In the genomic region with DNA sequence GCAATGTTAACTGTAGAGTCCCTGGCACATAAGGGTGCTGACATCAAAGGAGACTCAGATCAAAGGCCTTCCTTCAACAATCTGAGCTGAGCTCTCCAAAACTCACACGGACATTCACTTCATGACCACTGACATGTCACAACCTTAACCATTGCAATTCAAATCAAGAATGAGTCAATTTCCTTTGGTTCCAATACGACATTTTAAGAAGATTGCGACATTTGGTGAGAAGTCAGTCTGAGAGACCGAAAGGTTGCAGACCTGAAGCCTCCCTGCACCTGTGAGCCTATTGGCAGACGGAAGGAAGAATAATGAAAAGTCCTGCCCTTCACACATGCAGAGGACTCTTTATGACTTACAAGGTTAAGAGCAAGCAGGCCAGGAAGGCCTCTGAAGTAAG, we compare ENCODE assay signal across 18 mouse cellular contexts. TPM values are rescaled to one million over a fixed set of nuclear protein-coding genes. Genes with fewer than 3 reads are reported as not detected.
DNase-seq lines count a peak whose midpoint lies in the region; ATAC-seq and TF ChIP-seq lines count a peak whose summit lies in the region.
"Had no signal": no experiment of that assay in that cellular context is flagged by ENCODE, and none has a peak within 500 bp of the region (broad histone marks: within the 10 kb centered on the region; RNA-seq: fewer than 3 reads in every experiment).

No protein-coding gene starts in this region.

- peak overlapping the region; percentile 34; the same call in 1 of the 2 replicates for H3K27ac ChIP-seq in bone marrow, adult 2 months (ENCODE audit: control insufficient read depth, insufficient read depth, low read depth, low read length, poor library complexity)
- H3K27ac ChIP-seq: embryonic facial prominence, embryonic 12.5 days; limb, embryonic 13.5 days; liver, embryonic 15.5 days; neural tube, embryonic 12.5 days; stomach, embryonic 15.5 days had no signal

- 52% methylated on average over 5 of the region's 5 CpGs for WGBS in bone marrow, adult 2 months

- DNase-seq in lung, postnatal 36 days: peak; percentile 24
- DNase-seq in lung, postnatal 10 days: no peak
- DNase-seq in adrenal gland, adult 8-10 months: no peak
- DNase-seq in ovary, adult 18-20 months (ENCODE audit: low spot score): no peak
- DNase-seq: cerebellum, adult 9-10 months; forebrain, postnatal 0 days; heart, postnatal 10 days; kidney, postnatal 36 days; thymus, adult 18-20 months; thymus, postnatal 4 days had no signal

- TF ChIP-seq POLR2A in bone marrow, adult 2 months (IDR thresholded peaks at IDR 0.05; ENCODE audit: borderline replicate concordance, control insufficient read depth, low read depth, low read length): no peak

- peaks cover 4% of the 10 kb centered on the region for H3K4me1 ChIP-seq in bone marrow, adult 2 months (ENCODE audit: control insufficient read depth, insufficient read depth, low read length)
- H3K4me1 ChIP-seq: neural tube, embryonic 12.5 days; stomach, embryonic 15.5 days had no signal

- no peak for TF ChIP-seq CTCF in bone marrow, adult 2 months (IDR thresholded peaks at IDR 0.05; ENCODE audit: control insufficient read depth, insufficient read depth, low read length)

- ATAC-seq in monocyte, adult 5-6 weeks (replicated peaks; ENCODE audit: insufficient number of reproducible peaks, low FRiP score, low TSS enrichment, poor library complexity, severe bottlenecking): peak; percentile 74
- no peak for ATAC-seq in erythroblast, adult 5-6 weeks (replicated peaks; ENCODE audit: low FRiP score, poor library complexity, severe bottlenecking)
- ATAC-seq: forebrain, postnatal 0 days had no signal

- no peak overlapping the region for H3K4me3 ChIP-seq in bone marrow, adult 2 months (replicated peaks; ENCODE audit: control insufficient read depth, low read depth, low read length)
- H3K4me3 ChIP-seq: embryonic facial prominence, embryonic 12.5 days; limb, embryonic 13.5 days; liver, embryonic 15.5 days; neural tube, embryonic 12.5 days; stomach, embryonic 15.5 days had no signal

RNA-seq across cellular contexts. Expression of a gene that starts 11.7 kb away (rescaled TPM):
- 102 and 151 TPM in 2 replicates for polyA plus RNA-seq in bone marrow, adult 2 months (2011; ENCODE audit: insufficient read depth, insufficient read length, low replicate concordance, missing spikeins)
- 124 to 167 TPM (median 145 TPM) in 3 replicates for total RNA-seq in monocyte, adult 5-6 weeks (2017)
- total RNA-seq in adrenal gland, adult 8-10 months (2022): 10 to 100 TPM; 61.4 to 74.7 (median 70.7) TPM
- total RNA-seq in erythroblast, adult 5-6 weeks (2015; ENCODE audit: low replicate concordance): 56.6 and 89.2 TPM in 2 replicates
- total RNA-seq in erythroblast, adult 5-6 weeks (2017; ENCODE audit: low replicate concordance): 62.9 and 210 TPM in 2 replicates
